Mouse (Mus musculus): ENCODE measurements around the gene Chchd3. TPM values are rescaled to one million over a fixed set of nuclear protein-coding genes. Genes with fewer than 3 reads are reported as not detected.

Chchd3 gene
- 100 to 1,000 TPM; 444 to 466 TPM for total RNA-seq (2021)
- long read RNA-seq, experiment 1, transcript Chchd3-201 (8 exons, 1,550 nt): major isoform, 597 of 631 reads
- long read RNA-seq, experiment 1, partial matches to known transcripts: 6 of 631 reads
- long read RNA-seq, experiment 1, other reads (novel, unspliced or antisense): 24 of 631 reads
- long read RNA-seq, experiment 2, transcript Chchd3-201 (8 exons, 1,550 nt): major isoform, 465 of 483 reads
- long read RNA-seq, experiment 2, partial matches to known transcripts: 2 of 483 reads
- long read RNA-seq, experiment 2, other reads (novel, unspliced or antisense): 15 of 483 reads

DNA sequence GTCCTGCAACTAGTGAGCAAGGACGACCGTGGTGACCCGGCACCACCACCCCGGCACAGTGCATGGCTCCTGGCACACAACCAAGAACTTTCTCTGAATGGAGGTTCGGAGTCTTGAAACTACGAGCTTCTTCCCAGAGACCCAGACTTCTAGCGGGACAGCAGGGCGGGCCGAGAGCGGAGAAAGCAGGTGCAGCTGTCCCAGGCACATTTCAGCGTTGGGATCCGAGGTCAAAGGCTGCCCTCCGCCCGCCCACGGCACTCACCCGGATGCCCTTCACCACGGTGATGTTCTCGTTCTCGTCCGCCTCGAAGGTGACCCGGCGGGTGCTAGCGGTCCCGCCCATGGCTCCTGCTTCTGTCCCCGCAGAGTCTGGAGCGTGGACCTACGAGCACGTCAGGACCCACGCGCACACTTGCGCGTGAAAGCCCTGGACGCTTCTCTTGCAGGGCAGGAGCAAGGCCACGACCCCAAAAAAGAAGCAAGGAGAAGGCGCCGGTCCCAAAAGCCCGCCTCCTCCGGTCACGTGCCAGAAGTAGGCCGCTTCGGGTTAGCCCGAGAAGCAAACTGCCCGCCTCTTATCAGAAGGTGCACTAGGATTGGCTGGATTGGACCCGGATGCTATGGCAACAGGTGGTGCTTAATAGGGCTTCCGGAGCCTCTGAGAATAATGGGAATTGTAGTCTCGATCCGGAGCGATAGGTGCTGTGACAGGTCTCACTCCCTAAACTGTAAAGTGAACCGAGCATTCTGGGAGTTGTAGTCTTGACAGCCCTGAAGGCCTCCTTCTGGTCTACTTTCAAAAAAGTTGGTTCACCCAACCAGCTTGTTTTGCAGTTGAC, at the start of gene Chchd3:
Gene Chchd3, minus strand, starts transcription at position 526 of the 842 bp plus-strand sequence.
- peak; percentile 94 to 96 for DNase-seq
- intact Hi-C loops (cut with DNase I): loop anchor here (5.0 kb wide), 2 partner anchors 38 to 78 kb away; no protein-coding TSS in a partner anchor

DNA sequence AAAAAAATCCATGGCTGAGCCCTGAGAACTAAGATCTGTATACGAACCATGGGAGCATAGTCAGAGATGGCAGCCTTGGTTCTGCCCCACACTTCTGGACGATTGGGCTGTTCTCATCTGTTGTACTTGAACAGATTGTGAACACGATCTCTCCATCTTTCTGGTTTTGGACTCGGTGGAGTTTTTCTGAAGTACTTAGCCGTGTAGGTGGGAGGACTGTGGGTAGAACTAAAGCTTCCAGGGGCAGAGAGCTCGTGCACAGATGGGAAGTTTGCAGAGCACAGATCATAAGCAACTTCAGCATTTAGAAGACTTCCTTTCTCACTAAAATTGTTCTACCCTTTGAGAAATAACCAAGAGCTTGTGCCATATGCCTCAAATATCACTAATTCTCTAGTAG, 44.6 kb upstream of the Chchd3 start:
- intact Hi-C loops (cut with DNase I): no loop called here
- no peak for DNase-seq

DNA sequence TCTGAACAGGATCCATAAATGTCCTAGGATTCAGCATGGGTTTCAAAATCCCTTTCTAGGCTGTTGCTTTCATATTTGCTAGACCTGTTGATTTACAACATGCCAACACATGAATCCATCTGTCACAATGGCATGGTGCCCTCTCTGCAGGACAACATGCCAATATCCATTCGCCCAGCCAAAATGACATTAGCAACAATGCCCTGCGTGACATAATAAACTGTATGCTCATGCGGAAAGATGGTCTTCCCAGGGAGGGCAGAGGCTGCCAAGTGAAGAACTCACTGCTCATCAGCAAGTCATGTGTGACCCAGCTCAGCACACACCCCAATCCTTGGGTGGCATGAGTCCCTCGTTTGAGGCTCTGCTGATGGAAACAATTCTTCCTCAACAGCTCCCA, 38.8 kb upstream of the Chchd3 start:
- intact Hi-C loops (cut with DNase I): no loop called here
- DNase-seq: no peak

DNA sequence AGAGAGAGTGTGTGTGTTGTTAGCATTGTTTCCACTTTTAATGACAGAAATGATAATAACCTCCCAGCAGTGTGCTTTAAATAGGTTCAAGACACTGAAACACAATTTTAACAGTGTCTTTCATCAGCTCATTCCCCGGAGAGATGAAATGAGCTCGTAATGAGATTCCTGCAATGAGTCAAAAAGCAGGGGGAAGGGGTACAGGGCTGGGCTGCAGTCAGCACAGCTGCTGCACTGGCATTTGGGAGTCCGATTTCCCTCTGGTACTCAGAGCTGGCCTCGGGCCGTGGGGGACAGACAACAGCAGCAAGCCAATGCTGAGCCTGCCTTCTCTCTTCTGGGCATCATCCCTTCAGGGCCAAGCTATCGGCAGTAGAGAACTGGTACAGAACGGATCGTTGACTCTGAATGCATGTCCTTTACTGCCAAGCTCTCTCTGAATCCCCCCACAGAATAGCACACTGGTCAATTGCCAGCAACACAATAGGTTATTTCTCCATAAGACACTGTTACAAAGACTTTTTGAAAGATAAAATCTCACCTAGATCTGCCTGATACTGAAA, 34.7 kb upstream of the Chchd3 start:
- intact Hi-C loops (cut with DNase I): no loop called here
- DNase-seq: no peak

DNA sequence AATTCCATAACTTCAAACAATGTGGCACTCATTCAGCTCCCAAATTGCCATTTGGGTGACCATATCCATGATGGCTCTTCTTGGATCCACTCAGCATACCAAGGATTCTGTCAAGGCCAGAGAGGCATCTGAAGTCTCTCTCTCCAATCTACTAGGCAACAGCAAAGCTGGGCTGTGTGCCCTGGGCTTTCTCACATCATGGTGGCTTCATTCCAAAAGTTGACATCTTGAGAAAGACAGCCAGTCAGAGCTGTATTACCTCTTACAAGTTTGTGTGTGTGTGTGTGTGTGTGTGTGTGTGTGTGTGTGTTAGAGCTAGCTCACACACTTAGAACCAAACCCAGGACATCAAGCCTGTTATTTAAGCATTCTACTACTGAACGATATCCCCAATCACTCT, 20.1 kb upstream of the Chchd3 start:
- intact Hi-C loops (cut with DNase I): no loop called here
- no peak for DNase-seq

DNA sequence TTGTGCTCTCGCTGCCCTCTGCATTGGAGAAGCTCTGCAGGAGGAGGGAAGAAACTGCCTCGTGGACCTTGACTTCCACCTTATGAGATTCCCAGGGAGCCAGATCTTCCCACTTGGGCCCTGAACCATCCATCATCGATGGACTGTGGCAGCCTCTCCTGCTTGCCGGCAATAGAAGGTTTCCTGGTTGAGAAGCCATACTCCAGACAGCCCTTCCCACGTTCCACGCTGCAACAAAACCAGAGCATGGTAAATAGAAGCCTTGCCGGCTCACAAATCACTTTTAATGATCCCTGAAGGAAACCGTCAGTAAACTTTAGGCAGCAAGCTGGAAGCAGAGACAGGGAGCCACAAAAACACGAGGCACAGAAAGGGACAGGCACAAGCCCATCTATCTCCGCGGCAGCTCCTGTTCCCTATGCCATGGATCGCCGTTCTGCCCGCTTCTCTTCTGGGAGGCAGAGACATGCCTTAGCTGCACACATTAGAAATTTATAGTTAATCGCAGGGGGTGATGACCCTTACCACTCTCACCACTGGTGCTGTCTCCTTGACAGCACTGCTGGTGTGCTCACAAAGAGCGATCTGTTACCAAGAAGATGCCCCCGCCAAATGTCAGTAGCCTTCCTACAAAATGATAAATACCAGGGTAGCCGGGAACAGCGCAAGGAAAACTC, 18.3 kb upstream of the Chchd3 start:
- no peak for DNase-seq
- intact Hi-C loops (cut with DNase I): no loop called here

DNA sequence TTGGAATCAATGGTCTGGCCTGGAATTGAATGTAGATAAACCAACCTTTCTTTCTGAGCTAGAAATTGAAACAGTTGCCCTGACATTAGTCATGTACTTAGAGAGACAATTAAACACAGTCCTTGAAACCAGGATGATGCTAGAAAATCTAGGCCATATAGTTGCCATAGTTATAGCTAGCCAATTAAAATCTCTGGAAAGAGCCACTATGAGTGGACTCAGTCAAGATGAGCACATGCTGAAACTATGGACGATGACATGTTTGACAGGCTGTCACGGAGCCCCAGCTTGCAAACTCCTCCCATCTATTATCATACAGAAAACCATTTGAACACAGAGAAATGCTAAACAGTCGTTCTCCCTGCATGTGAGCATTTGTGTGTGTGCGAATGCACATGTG, 6.4 kb upstream of the Chchd3 start:
- no peak for DNase-seq
- intact Hi-C loops (cut with DNase I): no loop called here

DNA sequence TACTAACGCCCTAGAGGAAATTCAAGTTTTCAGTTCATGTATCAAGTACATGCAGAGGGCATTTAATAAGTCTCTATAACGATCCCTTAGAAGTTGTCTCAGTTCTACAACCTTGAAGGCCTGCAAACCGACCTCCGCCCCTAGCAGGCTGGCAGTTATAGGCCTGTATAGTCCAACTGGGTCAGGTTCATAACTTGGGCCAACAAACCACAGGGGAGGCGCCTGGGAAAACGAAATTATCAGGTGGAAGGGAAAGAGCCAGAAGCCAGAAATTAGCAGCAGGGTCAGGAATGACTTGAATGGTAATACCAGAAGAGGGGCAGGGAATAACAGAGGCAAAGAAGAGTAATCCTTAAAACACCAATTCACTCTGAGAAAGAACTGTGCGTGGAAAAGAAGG, 784 bp downstream of the Chchd3 start:
- intact Hi-C loops (cut with DNase I): loop anchor here (5.0 kb wide), 2 partner anchors 37 to 77 kb away; no protein-coding TSS in a partner anchor

DNA sequence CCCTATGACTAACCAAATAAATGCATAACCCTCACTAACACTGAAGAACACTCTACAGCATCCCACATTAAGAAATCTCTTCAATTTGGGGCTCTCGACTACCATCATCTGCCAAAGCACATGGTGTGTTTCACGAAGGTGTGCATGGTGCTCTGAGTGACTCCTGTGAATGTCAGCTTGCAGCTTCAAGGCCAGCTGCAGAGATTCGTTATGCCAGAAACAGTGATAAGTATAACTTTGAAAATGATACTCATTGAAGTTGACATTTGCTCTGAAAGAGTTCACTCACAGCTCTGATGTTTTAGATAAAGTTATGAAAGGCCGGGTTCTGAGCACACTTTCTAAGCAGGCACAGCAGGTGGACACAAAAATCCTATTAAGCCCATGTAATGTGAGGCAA, 3.7 kb downstream of the Chchd3 start:
- intact Hi-C loops (cut with DNase I): loop anchor here (5.0 kb wide), 2 partner anchors 34 to 74 kb away; no protein-coding TSS in a partner anchor
- no peak for DNase-seq

More for the DNA sequence above, 784 bp downstream of the Chchd3 start:
- peak; percentile 12 to 43 for DNase-seq

DNA sequence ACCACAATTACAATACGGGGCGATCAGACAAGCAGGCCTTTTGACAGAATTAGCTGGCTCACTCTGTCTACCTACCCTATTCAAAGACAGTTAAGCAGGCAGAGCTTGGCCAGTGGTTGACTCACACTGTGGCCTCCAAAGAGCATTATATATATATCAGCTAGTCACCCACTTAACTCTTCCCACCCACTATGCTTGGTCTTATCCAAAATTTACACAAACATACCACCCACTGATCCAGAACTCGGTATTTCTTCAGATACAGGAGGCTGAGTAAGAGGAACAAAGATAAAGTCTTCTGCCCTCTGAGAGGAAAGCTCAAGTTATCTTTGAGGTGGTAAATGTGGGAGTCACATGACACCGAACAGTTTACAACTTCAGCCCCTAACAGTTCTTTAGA, 4.4 kb downstream of the Chchd3 start:
- intact Hi-C loops (cut with DNase I): loop anchor here (5.0 kb wide), 2 partner anchors 33 to 73 kb away; no protein-coding TSS in a partner anchor
- no peak for DNase-seq

DNA sequence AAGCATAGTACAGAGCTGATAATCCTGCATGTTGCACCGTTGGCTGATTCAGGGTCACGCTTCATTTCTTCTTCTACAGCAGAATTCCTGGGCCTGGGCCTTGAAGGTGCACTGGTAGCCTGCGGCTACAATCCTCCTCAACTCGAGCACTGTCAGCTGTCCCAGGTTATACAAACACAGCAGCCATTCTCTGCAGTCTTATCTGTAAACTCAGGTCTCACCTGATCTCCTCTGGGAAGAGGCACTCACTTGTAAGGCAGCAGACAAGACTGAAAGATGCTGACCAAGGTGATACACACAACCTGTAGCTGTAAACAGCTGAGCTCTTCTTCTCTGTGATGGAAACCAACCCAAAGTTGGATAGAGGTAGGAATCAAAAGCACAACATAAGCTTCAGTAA, 5.1 kb downstream of the Chchd3 start:
- intact Hi-C loops (cut with DNase I): loop anchor here (5.0 kb wide), 2 partner anchors 33 to 73 kb away; no protein-coding TSS in a partner anchor
- no peak for DNase-seq

DNA sequence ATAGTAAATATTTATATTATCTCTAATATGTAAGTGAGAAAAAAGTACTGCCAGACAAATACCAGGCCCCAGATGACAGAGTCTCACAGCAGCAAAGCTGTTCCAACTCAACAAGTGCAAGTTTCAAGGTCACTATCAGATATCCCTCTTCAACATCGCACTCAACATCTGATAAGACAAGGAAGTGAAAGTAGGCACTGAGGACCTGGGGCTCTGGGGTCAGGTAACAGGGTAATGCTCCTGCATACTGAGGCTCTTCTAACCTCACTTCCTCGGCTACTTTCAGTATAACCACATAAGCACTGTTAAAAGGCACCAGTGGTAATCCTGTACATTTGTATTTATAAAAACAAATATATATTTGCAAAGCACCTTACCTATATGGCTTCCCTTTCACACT, 8.4 kb downstream of the Chchd3 start:
- intact Hi-C loops (cut with DNase I): no loop called here

DNA sequence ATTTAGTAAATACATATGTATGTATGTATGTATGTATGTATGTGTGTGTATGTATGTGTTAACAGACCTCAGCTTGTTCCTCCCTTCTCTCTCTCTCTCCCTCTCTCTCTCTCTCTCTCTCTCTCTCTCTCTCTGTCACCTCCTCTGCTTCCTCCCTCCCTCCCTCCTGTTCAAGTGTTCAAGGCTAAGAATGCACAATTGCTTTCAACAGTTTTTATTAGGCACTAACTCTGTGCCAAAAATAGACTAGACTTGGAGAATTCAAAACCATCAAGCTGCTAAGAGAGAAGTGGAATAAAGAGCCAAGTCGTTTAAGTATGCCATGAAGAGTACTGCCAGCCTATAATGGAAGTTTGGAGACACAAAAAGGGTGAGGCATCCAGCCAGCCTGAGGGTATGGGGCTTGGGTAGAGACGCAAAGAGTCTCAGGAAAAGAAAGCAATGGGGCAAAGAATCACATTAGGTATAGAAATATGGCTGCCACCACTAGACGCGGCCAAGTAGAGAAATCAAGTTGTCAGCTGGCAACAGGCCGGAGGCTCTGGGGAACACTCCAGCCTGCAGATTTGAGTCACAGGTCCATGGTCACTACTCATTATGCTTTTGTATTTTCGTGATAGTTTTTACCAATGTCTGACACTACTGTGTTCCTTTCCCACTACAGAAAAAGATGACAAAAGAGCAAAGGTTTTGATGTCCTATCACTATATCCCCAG, 10.2 kb downstream of the Chchd3 start:
- intact Hi-C loops (cut with DNase I): no loop called here
- DNase-seq: peak; percentile 14 to 23

More for the DNA sequence above, 8.4 kb downstream of the Chchd3 start:
- DNase-seq: no peak

DNA sequence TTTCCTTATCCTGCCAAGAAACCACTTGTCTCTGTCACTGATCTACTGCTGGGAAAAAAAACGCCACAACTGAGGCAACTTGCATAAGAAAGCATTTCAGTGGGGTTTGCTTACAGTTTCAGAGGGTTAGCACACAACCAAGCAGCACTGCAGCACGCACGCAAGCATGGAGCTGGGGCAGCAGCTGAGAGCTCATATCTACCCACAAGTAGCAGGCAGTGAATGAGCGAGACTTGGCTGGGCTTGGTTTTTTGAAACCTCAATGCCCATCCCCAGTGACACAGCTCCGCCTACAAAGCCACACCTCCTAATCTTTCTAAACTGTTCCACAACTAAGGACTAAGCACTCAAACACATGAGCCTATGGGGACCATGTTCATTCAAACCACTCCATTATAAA, 16.6 kb downstream of the Chchd3 start:
- no peak for DNase-seq
- intact Hi-C loops (cut with DNase I): loop anchor here (5.0 kb wide), 1 partner anchor 56 kb away; no protein-coding TSS in a partner anchor

DNA sequence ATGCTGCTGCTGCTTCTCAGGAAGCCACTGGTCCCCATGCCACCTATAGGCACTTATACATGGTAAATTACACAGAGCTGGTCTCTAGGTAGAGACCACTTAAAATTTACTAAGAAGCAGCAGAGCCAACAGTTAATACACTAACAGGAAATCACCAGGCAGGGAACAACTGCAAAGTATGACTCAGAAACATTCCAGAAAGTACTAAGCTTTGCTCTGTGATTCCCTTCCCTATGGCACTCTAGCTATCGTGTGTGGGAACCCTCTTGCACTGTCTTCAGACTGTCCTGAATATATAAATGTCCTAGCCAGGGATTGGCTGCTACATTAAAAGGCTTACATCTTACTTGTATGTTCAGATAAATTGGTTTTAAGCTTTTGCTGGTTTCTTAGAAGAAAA, 17.2 kb downstream of the Chchd3 start:
- intact Hi-C loops (cut with DNase I): loop anchor here (5.0 kb wide), 1 partner anchor 56 kb away; no protein-coding TSS in a partner anchor
- no peak for DNase-seq

DNA sequence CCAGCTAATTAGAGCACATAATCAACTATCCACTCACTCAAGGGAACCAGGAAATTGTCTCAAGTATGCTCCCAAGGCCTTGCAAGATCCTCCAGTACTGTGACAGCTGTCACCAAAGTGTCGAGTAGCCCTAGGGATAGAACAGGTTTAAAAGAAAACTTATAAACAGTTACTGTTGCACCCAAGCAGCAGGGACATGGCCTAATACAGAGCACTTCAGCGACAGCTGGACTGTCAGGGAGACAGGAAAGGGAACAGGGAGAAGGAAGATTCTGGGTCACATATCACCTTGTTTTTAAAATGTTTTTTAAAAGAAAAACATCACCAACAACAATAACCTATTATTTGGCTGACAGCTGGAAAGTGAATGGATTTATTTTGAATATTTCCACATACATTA, 18.1 kb downstream of the Chchd3 start:
- intact Hi-C loops (cut with DNase I): loop anchor here (5.0 kb wide), 1 partner anchor 55 kb away; no protein-coding TSS in a partner anchor
- no peak for DNase-seq

DNA sequence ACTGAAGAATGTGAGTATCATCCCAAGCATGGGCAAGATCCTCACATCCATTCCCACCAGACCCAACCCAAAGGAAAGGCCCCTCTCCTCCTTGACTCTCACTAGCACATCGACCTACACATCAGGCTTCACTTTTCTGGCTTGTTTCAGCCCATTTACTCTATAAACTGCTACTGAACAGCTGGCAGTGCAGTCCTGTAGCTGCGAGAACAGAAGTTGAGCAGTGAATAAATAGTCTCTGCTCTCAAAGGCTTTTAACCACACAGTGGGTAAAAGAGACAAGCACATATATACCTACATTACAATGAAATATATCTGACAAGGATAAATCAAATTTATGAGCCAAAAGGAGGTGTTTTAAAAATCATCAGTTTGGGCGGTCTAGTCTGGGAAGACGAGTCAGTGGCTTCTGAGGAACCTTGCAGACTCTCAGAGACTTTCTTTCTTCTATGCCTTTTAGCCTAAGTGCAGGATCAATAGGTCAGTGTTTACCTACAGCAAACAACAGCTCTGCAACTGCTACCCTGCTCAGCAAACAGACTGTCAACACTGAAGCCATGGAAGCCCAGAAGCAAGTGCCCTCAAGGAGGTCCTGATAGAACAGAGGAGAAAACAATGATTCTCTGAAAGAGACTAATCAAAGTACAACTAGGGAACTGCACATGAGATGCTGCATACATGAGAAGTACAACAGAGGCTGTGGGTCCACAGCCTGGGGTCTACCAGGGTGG, 19.5 kb downstream of the Chchd3 start:
- no peak for DNase-seq
- intact Hi-C loops (cut with DNase I): loop anchor here (5.0 kb wide), 1 partner anchor 53 kb away; no protein-coding TSS in a partner anchor

DNA sequence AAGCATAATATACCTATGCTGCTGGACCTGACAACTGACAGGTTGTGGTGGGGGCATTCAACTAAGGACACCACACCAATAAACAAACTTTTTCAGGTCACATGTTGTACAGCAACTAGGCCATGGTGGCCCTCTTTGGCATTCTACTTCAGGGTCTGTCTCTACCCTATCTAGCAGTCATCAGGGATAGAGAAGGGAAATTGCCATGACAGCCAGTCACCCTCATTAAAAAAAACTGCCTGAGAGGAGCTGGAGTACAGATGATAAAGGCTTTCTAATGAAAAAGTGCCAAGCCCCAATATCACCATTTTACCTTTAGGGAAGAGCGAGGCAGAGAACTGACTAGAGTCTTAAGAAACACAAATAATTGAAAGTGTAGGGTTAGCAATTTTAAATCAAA, 27.5 kb downstream of the Chchd3 start:
- intact Hi-C loops (cut with DNase I): no loop called here
- DNase-seq: no peak

DNA sequence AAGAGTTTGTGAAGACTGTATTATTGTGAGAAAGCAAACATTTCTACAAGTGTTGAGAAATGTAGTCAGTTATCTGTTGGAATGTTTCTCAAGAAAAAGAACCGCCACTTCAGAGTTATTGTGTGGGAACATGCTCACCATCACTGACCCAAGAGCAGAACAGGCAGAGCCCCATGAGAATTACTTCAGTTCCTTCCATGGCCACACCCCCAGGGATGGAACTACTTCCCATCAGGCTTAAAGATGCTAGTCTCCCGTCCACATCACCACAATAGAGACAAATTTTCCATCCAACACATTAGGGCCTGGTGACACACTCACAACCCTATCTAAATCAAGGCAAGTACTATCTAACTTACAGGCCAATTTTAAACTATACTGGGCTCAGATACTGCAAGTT, 28.4 kb downstream of the Chchd3 start:
- intact Hi-C loops (cut with DNase I): no loop called here
- no peak for DNase-seq
